Mouse (Mus musculus) midbrain, embryonic 16.5 days (tissue): ENCODE data around the gene Tas2r107. TPM values are rescaled to one million over a fixed set of nuclear protein-coding genes. Genes with fewer than 3 reads are reported as not detected.
"Not testable (repeated sequence)": the region's sequence is repeated elsewhere in the genome, so short reads cannot be mapped to it uniquely, and the experiment has no call there.

Source experiments
- ATAC-seq: fragments of 200-750 bp; cut with Nextera tagmentation; 2 replicates; pipeline ENCODE4 v1.8.0; 2017; ENCODE audit warnings: moderate TSS enrichment
- H3K27ac ChIP-seq: fragments of 300-500 bp; sonication (generic); 2 replicates; pipeline ENCODE4 v1.5.1; 2014; ENCODE audit warnings: mild to moderate bottlenecking, low read length, mixed read lengths
- H3K27me3 ChIP-seq: fragments of 300-500 bp; sonication (generic); 2 replicates; pipeline ENCODE4 v1.6.1; 2014; ENCODE audit warnings: low read depth, low read length, mixed read lengths; ENCODE audit not compliant: control insufficient read depth, insufficient read depth
- H3K36me3 ChIP-seq: fragments of 300-500 bp; sonication (generic); 2 replicates; pipeline ENCODE4 v1.6.1; 2014; ENCODE audit warnings: mild to moderate bottlenecking, low read length, moderate library complexity, mixed read lengths; ENCODE audit not compliant: control insufficient read depth, insufficient read depth
- H3K4me1 ChIP-seq: fragments of 300-500 bp; sonication (generic); 2 replicates; pipeline ENCODE4 v1.6.1; 2014; ENCODE audit warnings: mild to moderate bottlenecking, low read length, mixed read lengths; ENCODE audit not compliant: control insufficient read depth, insufficient read depth
- H3K4me2 ChIP-seq: fragments of 300-500 bp; sonication (generic); 2 replicates; pipeline ENCODE4 v1.6.1; 2014; ENCODE audit warnings: mild to moderate bottlenecking, low read length, mixed read lengths
- H3K4me3 ChIP-seq: fragments of 300-500 bp; sonication (generic); 2 replicates; pipeline ENCODE4 v1.5.1; 2014; ENCODE audit warnings: low read depth, mild to moderate bottlenecking, low read length, moderate library complexity, mixed read lengths
- H3K9ac ChIP-seq: fragments of 300-500 bp; sonication (generic); 2 replicates; pipeline ENCODE4 v1.6.1; 2014; ENCODE audit warnings: low read depth, low read length, mixed read lengths
- H3K9me3 ChIP-seq: fragments of 300-500 bp; sonication (generic); replicated peaks from 2 replicates; pipeline ENCODE4 v1.6.1; 2014; ENCODE audit warnings: mild to moderate bottlenecking, low read length, mixed read lengths; ENCODE audit not compliant: control insufficient read depth, poor library complexity, severe bottlenecking
- WGBS: fragments of 180-500 bp; shearing (Covaris S2); extraction: QIAGEN DNeasy Blood & Tissue Kit; methylation state at CpG from one replicate; pipeline ENCODE4 v1.1.7; 2014; 5-methylcytosine and 5-hydroxymethylcytosine counted together
- polyA plus RNA-seq: library from polyadenylated mRNA; unstranded; fragments of >200 nt; fragmentation: Nextera tagmentation; extraction: Ambion mirVana; gene quantifications from 2 replicates; pipeline ENCODE4 v1.2.1, GENCODE M21; 2015

Gene Tas2r107
- not detected in 2 replicates for polyA plus RNA-seq

DNA sequence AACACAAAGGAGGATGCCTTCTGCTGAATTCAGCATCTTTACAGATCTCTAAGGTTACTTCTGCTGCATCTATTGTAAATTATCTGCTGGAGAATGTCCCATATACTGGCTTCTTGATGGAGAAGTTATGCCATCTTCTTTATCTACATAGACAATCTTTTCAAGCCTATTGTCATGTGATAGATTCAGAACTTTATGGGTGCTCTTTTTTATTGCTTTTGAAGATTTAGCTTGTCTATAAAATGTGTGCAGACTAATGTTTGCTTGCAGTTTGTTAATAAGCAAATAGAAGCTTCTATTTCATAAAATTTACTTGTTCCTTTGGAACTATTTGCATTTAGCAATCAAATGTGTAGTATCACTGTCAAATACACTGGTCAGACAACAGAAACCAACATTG lies at the start of gene Tas2r107:
Tas2r107 (minus strand) TSS at position 101 of the 400 bp plus-strand sequence.
- Histone ChIP-seq H3K9ac (no peak within 1 kb of the TSS), H3K27me3 (no peaks in the 10 kb centered on the region), H3K27ac (no peak within 1 kb of the TSS), H3K36me3 (no peaks in the 10 kb centered on the region), H3K9me3 (peaks cover 8% of the 10 kb centered on the region), H3K4me3 (no peak within 1 kb of the TSS), H3K4me1 (no peaks in the 10 kb centered on the region), H3K4me2 (no peak within 1 kb of the TSS)
- ATAC-seq, result no peak

- Histone ChIP-seq H3K4me1 (no peaks in the 10 kb centered on the region), H3K9ac (no peak within 1 kb of the TSS), H3K9me3 (peaks cover 3% of the 10 kb centered on the region), H3K27me3 (no peaks in the 10 kb centered on the region), H3K4me2 (no peak within 1 kb of the TSS), H3K4me3 (no peak within 1 kb of the TSS), H3K27ac (no peak within 1 kb of the TSS), H3K36me3 (no peaks in the 10 kb centered on the region)
- ATAC-seq, result no peak
Observed at GRCm38 (mm10) chr6:131689963-131690362, 30.0 kb upstream of the Tas2r107 start, which contains the start of gene Tas2r114. TSS of gene Tas2r114 (minus strand) at chr6:131690063.

- no peak within 1 kb of the TSS for H3K9ac ChIP-seq
- H3K27me3 ChIP-seq, result no peaks in the 10 kb centered on the region
Observed at GRCm38 (mm10) chr6:131687395-131687794, 27.4 kb upstream of the Tas2r107 start, which contains the start of gene Tas2r105. TSS of gene Tas2r105 (minus strand) at chr6:131687495.

DNA sequence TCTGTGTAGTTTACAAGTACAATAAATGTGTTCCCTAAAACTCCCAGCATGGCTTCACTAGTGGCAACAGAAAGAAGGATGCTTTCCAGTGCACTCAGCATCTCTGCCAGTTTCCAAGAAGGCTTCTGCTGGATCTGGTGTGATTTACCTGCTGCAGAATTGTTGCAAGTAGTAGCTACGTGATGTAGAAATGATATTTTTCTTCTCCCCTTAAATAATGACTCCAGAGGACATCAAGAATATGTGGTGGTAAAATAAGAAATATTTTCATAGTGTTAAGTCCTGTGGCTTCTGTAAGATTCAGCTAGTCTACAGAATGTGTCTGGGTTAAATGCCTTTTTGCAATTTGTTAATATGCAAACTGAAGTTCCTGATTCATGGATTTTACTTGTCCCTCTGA lies 25.7 kb upstream of the Tas2r107 start, which contains the start of gene Tas2r104:
Tas2r104 (minus strand) TSS at position 101 of the 400 bp plus-strand sequence.
- no peak within 1 kb of the TSS for H3K27ac ChIP-seq
- no peak within 1 kb of the TSS for H3K4me3 ChIP-seq
- no peak for ATAC-seq
- no peaks in the 10 kb centered on the region for H3K4me1 ChIP-seq
- no peak within 1 kb of the TSS for H3K9ac ChIP-seq
- WGBS, result 69% methylated on average over 1 of the region's 1 CpGs
- H3K27me3 ChIP-seq, result no peaks in the 10 kb centered on the region
- no peaks in the 10 kb centered on the region for H3K36me3 ChIP-seq
- no peak within 1 kb of the TSS for H3K4me2 ChIP-seq
- H3K9me3 ChIP-seq, result peaks cover 6% of the 10 kb centered on the region

More at GRCm38 (mm10) chr6:131687395-131687794, 27.4 kb upstream of the Tas2r107 start, which contains the start of gene Tas2r105:
- no peak within 1 kb of the TSS for H3K27ac ChIP-seq
- WGBS, result 73% methylated on average over 1 of the region's 1 CpGs
- H3K4me2 ChIP-seq, result no peak within 1 kb of the TSS
- H3K9me3 ChIP-seq, result peaks cover 6% of the 10 kb centered on the region
- no peaks in the 10 kb centered on the region for H3K36me3 ChIP-seq
- ATAC-seq, result no peak
- H3K4me1 ChIP-seq, result no peaks in the 10 kb centered on the region
- H3K4me3 ChIP-seq, result no peak within 1 kb of the TSS

DNA sequence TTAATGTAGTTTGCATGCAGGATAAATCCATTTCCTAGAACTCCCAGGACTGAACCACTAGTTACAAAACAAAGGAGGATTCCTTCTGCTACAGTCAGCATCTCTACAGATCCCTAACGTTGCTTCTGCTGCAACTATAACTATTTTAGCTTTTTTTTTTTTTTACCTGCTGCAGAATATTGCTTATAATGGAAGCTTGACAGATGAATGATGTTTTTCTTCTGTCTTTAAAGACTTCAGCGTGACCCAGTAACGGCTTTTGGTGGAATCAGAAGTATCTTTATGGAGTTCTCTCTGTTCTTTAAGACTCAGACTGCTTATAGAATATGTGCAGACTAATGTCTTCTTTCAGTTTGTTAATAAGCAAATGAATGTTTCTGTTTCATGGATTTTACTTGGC lies 18.8 kb upstream of the Tas2r107 start, which contains the start of gene Tas2r106:
Tas2r106 (minus strand) TSS at position 101 of the 400 bp plus-strand sequence.
- no peak within 1 kb of the TSS for H3K27ac ChIP-seq
- H3K4me1 ChIP-seq, result no peaks in the 10 kb centered on the region
- H3K4me3 ChIP-seq, result no peak within 1 kb of the TSS
- no peaks in the 10 kb centered on the region for H3K36me3 ChIP-seq
- ATAC-seq, result no peak
- no peak within 1 kb of the TSS for H3K9ac ChIP-seq
- no peak within 1 kb of the TSS for H3K4me2 ChIP-seq
- 0 out of 2 replicates have a peak, but pooled peaks cover 3% of the 10 kb centered on the region for H3K9me3 ChIP-seq
- WGBS, result 69% methylated on average over 3 of the region's 3 CpGs
- H3K27me3 ChIP-seq, result no peaks in the 10 kb centered on the region

GRCm38 (mm10) chr6:131630812-131631211 lies 29.1 kb downstream of the Tas2r107 start, which contains the start of gene Tas2r130:
TSS of gene Tas2r130 (minus strand) at chr6:131630912.
- no peaks in the 10 kb centered on the region for H3K36me3 ChIP-seq
- no peak within 1 kb of the TSS for H3K27ac ChIP-seq
- peaks cover 8% of the 10 kb centered on the region; the same call in 1 of the 2 replicates for H3K9me3 ChIP-seq
- no peak within 1 kb of the TSS for H3K4me3 ChIP-seq
- no peak within 1 kb of the TSS for H3K9ac ChIP-seq
- no peaks in the 10 kb centered on the region for H3K27me3 ChIP-seq
- no peak within 1 kb of the TSS for H3K4me2 ChIP-seq
- no peak for ATAC-seq
- H3K4me1 ChIP-seq, result no peaks in the 10 kb centered on the region
- 79% methylated on average over 3 of the region's 3 CpGs for WGBS

DNA sequence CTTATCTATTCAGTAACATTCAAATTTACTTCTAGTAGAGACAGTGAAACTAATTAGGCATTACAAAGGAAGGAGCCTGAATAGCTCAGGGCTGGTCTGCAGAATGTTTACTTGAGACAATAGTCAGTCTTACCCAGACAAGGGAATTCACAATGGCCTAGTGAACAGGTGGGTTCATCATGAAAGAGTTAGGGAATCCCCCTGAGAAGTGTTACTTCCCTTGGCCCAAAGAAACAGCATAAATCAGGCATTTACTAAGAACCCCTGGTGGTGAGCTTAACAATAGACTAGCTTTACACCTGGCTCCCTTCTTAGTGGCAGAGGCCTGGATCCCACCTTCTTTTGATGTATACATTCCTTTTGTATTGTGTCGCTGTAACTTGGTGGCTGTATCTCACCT lies 50.0 kb downstream of the Tas2r107 start:
- H3K4me3 ChIP-seq, H3K27ac ChIP-seq, ATAC-seq, H3K27me3 ChIP-seq, H3K9ac ChIP-seq, H3K36me3 ChIP-seq, H3K4me2 ChIP-seq, H3K9me3 ChIP-seq, H3K4me1 ChIP-seq: not testable (repeated sequence)
- 96% methylated on average over 1 of the region's 1 CpGs for WGBS

Other genes starting within 250 kb of the Tas2r107 start
- not detected in 2 replicates for gene 5430401F13Rik, start 173.7 kb downstream of the Tas2r107 start, polyA plus RNA-seq
- not detected in 2 replicates for gene Gm6619, start 173.7 kb downstream of the Tas2r107 start, polyA plus RNA-seq
- gene Tas2r130, start 29.2 kb downstream of the Tas2r107 start, polyA plus RNA-seq, result not detected in 2 replicates
- not detected in 2 replicates for gene Tas2r106, start 18.7 kb upstream of the Tas2r107 start, polyA plus RNA-seq
- not detected in 2 replicates for gene Tas2r104, start 25.6 kb upstream of the Tas2r107 start, polyA plus RNA-seq
- not detected in 2 replicates for gene Tas2r105, start 27.3 kb upstream of the Tas2r107 start, polyA plus RNA-seq
- gene Tas2r114, start 29.9 kb upstream of the Tas2r107 start, polyA plus RNA-seq, result not detected in 2 replicates